Mouse (Mus musculus): Measurements from ENCODE around the gene Pom121.

Pom121 gene

DNA sequence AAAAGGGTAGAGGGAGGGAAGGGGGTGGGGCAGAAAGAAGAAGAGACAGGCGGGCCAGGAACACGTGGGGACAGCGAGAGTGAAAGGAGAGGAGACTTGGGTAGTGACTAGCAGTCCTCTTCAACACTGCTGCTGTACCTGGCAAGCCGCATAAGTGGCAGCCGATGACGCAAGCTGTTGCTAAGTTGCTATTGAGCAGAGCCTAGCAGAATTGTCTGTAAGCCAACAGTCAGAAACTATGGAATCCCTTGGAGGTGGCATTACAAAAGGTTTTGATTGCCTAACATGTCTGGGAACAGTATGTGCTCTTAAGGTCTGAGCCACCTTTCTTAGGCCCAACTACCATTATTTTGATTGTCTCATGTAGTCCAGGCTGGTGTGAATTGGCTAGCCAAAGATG lies 26.0 kb downstream of the Pom121 start:
- DNase-seq: no peak

DNA sequence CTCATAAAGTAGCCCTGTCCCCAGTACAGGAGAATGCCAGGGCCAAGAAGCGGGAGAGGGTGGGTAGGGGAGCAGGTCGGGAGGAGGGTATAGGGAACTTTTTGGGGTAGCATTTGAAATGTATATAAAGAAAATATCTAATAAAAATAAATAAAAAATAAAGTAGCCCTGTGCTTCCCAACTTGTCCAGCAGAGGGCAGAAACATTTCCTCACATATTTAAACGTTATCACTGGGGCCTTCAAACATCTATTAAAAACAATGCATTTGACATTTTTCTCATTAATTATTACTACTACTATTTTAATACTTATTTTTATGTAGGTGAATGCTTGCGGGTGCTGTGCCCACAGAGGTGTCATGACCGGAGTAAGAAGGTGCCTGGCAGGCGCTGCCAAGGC lies 26.5 kb downstream of the Pom121 start:
- DNase-seq: no peak

DNA sequence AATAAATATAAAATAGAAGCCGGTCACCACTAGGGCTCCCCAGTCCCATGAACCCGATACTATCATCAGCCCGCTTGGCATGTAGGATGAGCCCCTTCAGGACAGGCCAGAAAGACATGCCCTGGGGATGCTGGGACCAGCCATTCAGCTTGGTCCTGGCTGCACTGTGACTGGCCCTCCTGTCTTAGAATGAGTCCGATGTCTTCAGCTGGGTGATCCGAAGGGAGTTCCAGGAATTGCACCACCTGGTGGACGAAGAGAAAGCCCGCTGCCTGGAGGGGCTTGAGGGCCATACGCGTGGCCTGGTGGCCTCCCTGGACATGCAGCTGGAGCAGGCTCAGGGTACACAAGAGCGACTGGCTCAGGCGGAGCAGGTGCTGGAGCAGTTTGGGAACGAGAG lies 30.8 kb downstream of the Pom121 start:
- peak in 1 of 2 experiments; percentile 33 for DNase-seq

DNA sequence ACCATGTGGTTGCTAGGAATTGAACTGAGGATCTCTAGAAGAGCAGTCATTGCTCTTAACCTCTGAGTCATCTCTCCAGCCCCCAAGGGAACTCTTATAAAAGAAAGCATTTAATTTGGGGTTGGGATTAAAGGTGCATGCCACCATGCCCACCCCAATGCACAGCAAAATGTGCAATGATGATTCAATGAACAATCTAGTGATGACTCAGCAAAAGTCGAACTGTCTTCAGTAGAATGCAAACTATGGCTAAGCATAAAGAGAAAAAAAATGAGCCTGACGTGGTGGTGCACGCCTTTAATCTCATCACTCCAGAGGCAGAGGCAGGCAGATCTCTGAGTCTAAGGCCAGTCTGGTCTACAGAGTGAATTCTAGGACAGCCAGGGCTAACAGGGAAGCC lies 31.8 kb downstream of the Pom121 start:
- no peak for DNase-seq

DNA sequence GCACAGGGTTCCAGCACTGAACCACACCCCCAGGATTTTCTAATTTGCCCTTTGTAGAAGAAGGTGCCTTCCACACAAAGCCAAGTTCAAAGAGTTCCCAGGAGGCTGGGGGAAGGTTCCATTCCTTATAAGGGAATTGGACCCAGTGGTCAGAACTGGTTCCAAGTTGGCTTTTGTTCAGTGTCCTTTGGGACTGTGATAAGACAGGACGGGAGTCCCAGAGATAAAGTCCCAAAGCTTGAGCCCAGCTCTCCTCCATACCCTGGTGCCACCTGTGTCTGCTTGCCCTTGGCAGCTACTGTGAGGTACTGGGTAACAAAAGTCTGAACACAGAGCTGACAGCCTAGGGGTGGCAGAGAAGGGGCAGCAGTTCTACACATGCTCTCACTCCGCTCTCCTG lies 34.6 kb downstream of the Pom121 start:
- no peak for DNase-seq

DNA sequence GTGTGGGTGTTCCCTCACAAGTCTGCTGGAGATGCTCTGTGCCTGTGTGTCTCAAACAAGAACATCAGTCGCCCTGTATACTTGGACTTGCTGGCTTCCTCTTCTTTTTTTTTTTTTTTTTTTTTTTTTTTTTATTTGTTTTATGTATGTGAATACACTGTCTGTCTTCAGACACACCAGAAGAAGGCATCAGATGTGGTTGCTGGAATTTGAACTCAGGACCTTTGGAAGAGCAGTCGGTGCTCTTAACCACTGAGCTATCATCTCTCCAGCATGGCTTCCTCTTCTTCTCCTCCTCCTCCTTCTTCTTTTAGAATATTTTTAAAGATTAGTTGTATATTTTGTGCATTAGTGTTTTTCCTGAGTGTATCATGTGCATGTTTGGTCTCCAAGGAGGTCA lies 36.8 kb downstream of the Pom121 start:
- peak in 1 of 2 experiments; percentile 20 for DNase-seq

DNA sequence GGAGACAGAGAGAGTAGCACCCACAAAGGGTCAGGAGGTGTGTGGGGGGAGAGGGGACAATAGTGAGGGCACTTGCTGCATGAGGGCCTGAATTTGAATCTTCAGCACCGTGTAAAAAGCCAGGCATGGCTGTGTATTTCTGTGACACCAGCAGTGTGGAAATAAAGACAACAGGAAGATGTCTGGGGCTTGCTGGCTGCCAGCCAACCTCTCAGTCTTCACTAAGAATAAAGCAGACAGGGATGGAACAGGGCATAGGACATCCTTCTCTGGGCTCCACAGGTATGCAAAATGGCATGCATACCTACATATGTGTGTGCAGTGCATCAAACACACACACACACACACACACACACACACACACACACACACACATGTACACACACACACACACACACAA lies 38.3 kb downstream of the Pom121 start:
- DNase-seq: no peak

DNA sequence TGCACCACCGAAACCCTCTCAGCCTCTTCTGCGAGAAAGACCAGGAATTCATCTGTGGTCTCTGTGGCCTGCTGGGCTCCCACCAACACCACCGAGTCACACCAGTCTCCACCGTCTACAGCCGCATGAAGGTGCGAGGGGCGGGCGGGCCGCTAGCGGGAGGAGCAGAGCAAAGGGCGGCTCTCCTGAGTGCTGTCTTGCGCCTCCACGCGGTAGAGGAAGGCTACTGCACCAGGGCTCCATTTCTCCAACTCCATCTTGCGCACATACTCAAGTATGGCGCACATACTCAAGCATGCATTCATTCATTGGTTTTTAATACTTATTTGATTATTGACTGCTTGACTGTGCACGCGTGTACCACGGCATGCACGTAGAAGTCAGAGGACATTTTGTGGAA lies 40.8 kb downstream of the Pom121 start:
- DNase-seq: no peak

DNA sequence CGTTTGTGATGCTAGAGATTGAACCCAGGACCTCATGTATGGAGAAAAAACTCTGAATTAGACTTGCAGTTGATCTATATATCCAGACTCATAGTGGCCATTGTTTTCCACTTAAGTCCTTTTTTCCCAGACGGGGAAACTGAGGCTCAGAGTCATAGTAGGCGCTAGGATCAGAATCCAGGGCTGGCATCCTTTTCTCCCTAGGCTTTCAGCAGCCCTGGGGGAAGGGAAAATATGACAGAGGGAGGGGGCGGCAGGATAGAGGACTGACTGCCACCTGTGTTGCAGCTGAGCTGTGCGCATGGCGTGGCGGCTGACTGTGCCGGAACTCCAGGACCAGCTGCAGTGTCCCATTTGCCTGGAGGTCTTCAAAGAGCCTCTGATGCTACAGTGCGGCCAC lies 41.4 kb downstream of the Pom121 start, which contains the start of gene Trim50:
Trim50 (plus strand) TSS at position 301 of the 400 bp plus-strand sequence.
- DNase-seq: no peak

DNA sequence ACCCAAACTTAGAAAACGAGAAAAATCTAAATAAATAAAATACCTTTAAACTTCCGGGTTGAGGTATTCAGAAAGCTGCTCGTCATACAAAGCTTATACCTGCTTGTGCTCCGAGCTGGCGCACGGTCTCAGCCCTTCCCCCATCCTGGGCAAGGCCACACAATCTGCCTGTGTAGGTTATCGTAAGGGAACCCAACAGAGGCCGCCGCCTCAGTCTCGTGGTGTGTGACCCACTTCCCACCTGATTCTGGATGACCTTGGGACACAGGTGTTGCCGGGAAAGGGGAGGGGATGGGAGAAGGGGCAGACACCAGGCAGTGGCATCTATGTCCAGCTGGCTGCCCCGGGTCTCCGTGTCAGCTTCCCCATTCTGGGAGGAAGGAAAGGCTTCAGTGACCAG lies 42.7 kb downstream of the Pom121 start:
- no peak for DNase-seq

DNA sequence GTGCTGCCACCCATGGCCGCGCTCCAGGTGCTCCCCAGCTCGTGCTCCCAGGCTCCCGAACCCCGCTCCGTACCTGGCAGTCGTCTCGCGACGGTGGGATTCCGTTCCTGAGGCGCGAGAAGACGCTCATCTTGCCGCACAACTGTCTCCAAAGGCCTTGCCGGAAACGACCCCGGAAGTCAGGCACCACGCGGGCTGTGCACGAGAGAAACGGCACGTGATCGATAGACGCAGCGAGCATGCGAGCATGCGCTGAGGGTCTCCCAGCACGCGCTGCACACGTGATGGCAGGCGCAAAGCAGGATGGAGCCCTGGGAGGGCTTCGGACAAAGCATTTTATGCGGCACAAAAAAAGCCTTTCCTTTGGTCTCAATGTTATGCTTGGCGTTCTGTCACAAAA lies 44.5 kb downstream of the Pom121 start, which contains the start of gene Fkbp6:
Fkbp6 (minus strand) TSS at position 183 of the 400 bp plus-strand sequence.
- DNase-seq: no peak

DNA sequence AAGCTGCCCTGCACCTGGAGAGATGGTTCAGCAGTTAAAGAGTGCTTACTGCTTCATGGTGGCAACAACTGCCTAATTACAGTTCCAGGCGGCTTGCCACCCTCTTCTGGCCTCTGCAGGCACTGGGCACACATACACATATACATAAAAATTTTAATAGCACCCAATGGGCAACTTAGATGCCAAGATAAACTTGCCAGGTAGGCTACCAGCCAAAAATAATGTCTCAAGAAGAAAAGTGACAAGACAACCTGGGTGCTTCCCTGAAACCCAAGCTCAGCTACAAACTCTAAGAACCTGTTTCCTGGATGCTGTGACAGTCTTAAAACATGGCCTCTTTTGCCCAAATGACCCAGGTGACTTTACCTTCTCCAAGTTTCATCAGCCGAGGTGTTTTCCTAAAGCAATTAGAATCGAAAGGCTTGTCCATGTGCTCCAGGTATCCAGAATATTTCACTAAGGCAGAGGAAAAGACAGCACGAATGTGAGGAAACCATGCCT lies 46.8 kb downstream of the Pom121 start:
- no peak for DNase-seq

DNA sequence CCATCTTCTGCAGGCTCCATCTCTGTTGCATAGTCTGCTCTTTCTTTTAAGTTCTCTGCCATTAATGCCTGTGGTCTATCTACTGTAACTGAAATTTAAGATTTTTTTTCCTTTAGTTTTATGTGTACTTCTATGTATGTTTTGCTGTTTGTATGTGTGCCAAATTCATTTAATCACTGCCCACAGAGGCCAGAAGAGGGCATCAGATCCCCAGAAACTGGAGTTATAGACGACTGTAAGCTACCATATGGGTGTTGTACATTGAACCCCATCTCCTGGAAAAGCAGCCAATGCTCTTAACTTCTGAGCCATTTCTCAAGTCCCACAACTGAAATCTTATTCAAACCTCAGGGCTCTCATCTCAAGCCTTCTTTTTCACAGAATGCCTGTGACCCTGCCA lies 47.9 kb downstream of the Pom121 start:
- DNase-seq: no peak

DNA sequence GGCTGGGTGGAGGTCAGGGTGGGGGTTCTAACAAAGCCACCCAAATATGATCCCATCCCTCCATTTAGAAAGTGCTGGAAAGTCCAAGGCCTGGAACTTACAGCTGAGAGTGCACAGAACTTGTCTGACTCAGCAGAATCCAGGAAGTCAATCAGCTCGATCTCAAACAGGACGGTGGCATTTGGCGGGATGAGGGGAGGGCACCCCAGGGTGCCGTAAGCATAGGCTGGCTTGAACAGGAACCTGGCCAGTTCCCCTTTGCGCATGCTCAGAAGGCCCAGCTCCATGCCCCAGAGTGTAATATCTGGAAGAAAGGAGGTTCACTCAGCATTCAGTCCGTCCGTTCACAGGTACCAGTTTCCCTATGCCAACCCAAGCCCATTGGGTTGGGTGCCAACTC lies 48.4 kb downstream of the Pom121 start:
- DNase-seq: peak in 1 of 2 experiments; percentile 17

DNA sequence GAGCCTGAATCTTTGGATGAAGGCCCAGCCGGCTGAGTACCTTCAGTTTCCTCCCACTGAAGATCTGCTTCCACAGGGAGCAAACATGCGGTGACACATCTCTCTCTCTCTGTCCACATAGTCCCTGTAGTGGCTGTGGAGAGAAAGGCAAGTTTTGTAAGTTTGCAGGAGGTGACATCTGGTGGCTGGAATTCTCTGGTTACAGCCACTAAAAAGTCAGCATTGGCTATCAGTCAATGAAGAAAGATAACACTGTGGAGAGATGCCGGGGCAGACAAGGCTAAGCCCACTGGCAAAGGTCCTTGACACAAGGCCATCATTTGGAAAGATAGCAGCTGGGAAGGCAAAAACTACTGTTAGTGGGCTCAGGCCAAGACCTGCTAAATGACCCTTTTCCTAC lies 56.8 kb downstream of the Pom121 start:
- no peak for DNase-seq

DNA sequence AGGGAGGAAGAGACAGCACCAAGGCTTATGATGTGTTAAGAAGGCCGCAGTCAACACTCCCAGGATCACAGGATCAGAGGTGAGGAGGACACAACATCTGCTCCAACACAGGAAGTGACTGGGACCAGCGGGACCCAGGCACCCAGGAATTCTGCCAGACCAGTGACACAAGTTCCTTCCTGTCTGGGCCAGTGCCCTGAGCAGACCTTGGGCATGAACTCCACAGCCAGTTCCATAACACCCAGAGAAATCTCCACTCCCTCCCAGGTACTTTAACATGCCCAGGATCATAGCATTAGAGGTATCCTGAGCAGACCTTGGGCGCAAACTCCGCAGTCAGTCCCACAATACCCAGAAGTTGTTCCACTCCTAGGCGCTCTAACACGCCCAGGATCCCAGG lies 63.2 kb downstream of the Pom121 start:
- DNase-seq: no peak

DNA sequence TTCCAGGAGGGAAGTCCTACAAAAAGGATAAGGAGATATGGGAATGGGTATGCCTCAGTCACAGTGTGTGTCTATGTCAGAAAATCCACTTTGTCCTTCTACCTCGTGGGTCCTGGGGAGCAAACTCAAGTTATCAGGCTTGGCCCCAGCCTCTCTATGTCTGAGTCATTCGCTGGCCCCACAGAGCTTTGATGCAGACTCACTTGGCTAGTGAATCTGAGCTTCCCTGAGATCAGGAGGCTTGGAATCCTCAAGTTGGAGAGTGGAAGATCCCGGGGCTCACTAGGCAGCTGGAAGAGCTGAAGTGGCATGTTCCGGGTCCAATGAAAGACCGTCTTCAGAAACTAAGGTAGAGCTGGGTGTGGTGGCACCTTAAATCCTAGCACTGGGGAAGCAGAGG lies 64.1 kb downstream of the Pom121 start:
- no peak for DNase-seq

DNA sequence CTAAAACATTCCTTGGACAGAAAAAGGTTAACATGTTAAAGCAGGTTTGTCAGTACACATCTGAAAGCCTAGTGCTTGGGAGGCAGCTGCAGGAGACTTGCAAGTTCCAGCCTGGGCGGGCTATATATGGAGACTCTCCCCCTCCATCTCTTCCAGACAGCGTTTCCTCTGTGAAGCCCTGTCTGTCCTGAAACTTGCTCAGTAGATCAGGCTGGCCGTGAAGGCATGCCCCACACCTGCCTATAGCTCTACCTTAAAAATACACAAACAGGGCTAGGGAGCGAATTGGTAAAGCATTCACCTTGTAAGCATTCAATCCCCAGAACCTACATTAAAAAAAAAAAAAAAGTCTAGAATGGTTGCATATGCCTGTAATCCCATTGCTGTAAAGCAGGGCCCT lies 64.9 kb downstream of the Pom121 start:
- no peak for DNase-seq
